Mouse (Mus musculus): ENCODE data around the gene Acaca.

GRCm38 (mm10) chr11:84412201-84412934 is 282.9 kb downstream of the Acaca start:
- TF ChIP-seq CTCF (IDR thresholded peaks at IDR 0.05; ENCODE audit: borderline replicate concordance, insufficient read depth, low read length) (no peak), POLR2A (IDR thresholded peaks at IDR 0.05; ENCODE audit: low read depth, low read length) (no peak)

Measured in embryonic fibroblast, embryonic 13.5 days (primary cell).